Mouse (Mus musculus) ES-E14 (cell line): ENCODE measurements around the gene BC030867. TPM values are rescaled to one million over a fixed set of nuclear protein-coding genes. Genes with fewer than 3 reads are reported as not detected.
A peak's percentile ranks its signal among the peaks of the same experiment; 100 is the strongest.

Source experiments
- DNase-seq: peaks from one replicate; pipeline ENCODE4 v3.0.0-alpha.2; 2013; ENCODE audit warnings: low read depth, low spot score
- H3K27ac ChIP-seq: 2 replicates; pipeline ENCODE4 v1.5.1; 2012; ENCODE audit warnings: low read depth, mild to moderate bottlenecking, low read length, moderate library complexity, mixed read lengths; ENCODE audit not compliant: poor library complexity, insufficient read depth, severe bottlenecking
- H3K36me3 ChIP-seq: 2 replicates; pipeline ENCODE4 v1.6.1; 2012; ENCODE audit warnings: mild to moderate bottlenecking, low read length, moderate library complexity, mixed read lengths; ENCODE audit not compliant: control insufficient read depth, poor library complexity, insufficient read depth, severe bottlenecking
- H3K4me1 ChIP-seq, 2 experiments: fragments of 150-350 bp in 1 of 2; sonication (generic) in 1 of 2; 2 replicates each; pipeline ENCODE4 v1.6.1; 2012; ENCODE audit warnings: low read length in 2 of 2, mild to moderate bottlenecking in 1 of 2, mixed read lengths in 1 of 2; ENCODE audit not compliant: control insufficient read depth in 2 of 2, insufficient read depth in 2 of 2, poor library complexity in 1 of 2
- H3K4me3 ChIP-seq, 2 experiments: fragments of 150-350 bp in 1 of 2; sonication (generic) in 1 of 2; 2 replicates each; pipeline ENCODE4 v1.5.1; 2012; ENCODE audit warnings: low read length in 2 of 2, low read depth in 1 of 2, mild to moderate bottlenecking in 1 of 2, mixed read lengths in 1 of 2; ENCODE audit not compliant: insufficient read depth in 1 of 2, poor library complexity in 1 of 2, severe bottlenecking in 1 of 2
- H3K9ac ChIP-seq: 2 replicates; pipeline ENCODE4 v1.6.1; 2012; ENCODE audit warnings: low read depth, mild to moderate bottlenecking, low read length, mixed read lengths; ENCODE audit not compliant: poor library complexity, insufficient read depth, severe bottlenecking
- H3K9me3 ChIP-seq: fragments of 150-350 bp; sonication (generic); 2 replicates; pipeline ENCODE4 v1.6.1; 2012; ENCODE audit warnings: low read depth, mild to moderate bottlenecking, low read length; ENCODE audit not compliant: control insufficient read depth, insufficient read depth
- CHD2 ChIP-seq: IDR thresholded peaks from 2 replicates; pipeline ENCODE4 v1.6.1; 2014; ENCODE audit warnings: mild to moderate bottlenecking, low read depth, low read length, inconsistent platforms
- HCFC1 ChIP-seq: IDR thresholded peaks from 2 replicates; pipeline ENCODE4 v1.6.1; 2012; ENCODE audit warnings: low read length, inconsistent platforms, borderline replicate concordance; ENCODE audit not compliant: insufficient read depth
- MAFK ChIP-seq: IDR thresholded peaks from 2 replicates; pipeline ENCODE4 v1.6.1; 2014; ENCODE audit warnings: mild to moderate bottlenecking, low read depth, low read length, inconsistent platforms; ENCODE audit not compliant: insufficient read depth
- ZC3H11A ChIP-seq: IDR thresholded peaks from 2 replicates; pipeline ENCODE4 v1.6.1; 2012; ENCODE audit warnings: low read depth, mild to moderate bottlenecking, inconsistent platforms, low read length, borderline replicate concordance
- ZNF384 ChIP-seq: IDR thresholded peaks from 2 replicates; pipeline ENCODE4 v1.6.1; 2012; ENCODE audit warnings: low read depth, low read length, inconsistent platforms
- in situ Hi-C, 2 experiments: fragments of 600-800 bp; cut with MboI; formaldehyde crosslinking; loops; one replicate each; pipeline ENCODE4 v1.15.1; 2025; ENCODE audit warnings: low sequenced_read_pairs in 2 of 2, inconsistent platforms in 1 of 2; ENCODE audit not compliant: unreplicated experiment in 2 of 2
- total RNA-seq: library from RNA; depleted of rRNA; stranded (reverse); fragments of 300-350 nt; gene quantifications from 2 replicates; pipeline ENCODE4 v1.2.3, GENCODE M21; 2012

Gene BC030867
- total RNA-seq, 1 experiment: 17.3 TPM

DNA sequence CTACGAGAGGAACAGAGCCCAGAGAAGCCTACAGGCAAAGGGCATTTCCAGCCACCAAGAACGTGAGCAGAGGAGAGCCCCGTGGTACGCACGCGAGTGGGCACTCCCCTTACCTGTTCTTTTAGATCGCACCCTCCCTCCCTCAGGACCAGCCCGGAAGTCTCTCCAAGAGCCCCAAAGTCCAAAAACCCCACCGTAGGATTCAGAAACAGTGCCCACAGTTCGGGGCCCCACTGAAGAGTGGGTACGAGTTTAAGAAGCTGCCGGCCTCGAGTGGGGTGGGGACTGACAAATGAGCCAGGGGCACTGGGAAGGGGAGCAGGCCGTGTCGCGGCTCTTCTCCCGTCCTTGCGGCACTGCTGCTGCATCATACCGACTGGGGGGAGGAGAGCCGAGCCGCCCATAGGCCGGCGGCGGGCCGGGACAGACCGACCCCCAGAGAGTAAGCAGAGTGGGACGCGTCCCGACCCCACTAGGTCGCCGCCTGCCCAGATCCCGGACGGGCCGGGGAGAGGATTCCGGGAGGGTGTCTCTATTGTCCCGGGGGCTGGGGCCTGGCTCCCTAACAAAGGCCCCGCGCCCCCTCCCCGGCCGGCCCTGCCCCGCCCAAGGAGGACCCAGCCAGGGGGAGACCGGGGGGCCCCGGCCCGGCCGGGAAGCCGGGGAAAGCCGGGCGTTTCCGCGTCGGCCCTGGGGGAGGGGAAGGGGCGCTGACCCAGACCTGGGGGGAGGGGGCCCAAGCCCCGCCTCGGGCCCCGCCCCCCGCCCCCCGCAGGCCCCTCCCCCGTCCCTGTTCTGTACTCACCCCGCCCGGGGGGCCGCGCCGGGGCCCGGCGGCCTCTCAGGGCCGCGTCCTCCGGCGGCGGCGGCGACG lies 47.2 kb downstream of the BC030867 start:
- Histone ChIP-seq H3K27ac (peak overlapping the region; percentile 92), H3K36me3 (peaks cover 34% of the 10 kb centered on the region), H3K9ac (peak overlapping the region; percentile 92), H3K4me1 (peaks cover 8 to 13% of the 10 kb centered on the region in 2 experiments; a peak in 3 of 4 replicates), H3K4me3 (peak overlapping the region; percentile 83 to 94), H3K9me3 (no peaks in the 10 kb centered on the region)
- TF ChIP-seq HCFC1 (no peak), MAFK (no peak), ZNF384 (no peak), ZC3H11A (no peak), CHD2 (no peak)
- in situ Hi-C loops: no loop called here
- DNase-seq: no peak

DNA sequence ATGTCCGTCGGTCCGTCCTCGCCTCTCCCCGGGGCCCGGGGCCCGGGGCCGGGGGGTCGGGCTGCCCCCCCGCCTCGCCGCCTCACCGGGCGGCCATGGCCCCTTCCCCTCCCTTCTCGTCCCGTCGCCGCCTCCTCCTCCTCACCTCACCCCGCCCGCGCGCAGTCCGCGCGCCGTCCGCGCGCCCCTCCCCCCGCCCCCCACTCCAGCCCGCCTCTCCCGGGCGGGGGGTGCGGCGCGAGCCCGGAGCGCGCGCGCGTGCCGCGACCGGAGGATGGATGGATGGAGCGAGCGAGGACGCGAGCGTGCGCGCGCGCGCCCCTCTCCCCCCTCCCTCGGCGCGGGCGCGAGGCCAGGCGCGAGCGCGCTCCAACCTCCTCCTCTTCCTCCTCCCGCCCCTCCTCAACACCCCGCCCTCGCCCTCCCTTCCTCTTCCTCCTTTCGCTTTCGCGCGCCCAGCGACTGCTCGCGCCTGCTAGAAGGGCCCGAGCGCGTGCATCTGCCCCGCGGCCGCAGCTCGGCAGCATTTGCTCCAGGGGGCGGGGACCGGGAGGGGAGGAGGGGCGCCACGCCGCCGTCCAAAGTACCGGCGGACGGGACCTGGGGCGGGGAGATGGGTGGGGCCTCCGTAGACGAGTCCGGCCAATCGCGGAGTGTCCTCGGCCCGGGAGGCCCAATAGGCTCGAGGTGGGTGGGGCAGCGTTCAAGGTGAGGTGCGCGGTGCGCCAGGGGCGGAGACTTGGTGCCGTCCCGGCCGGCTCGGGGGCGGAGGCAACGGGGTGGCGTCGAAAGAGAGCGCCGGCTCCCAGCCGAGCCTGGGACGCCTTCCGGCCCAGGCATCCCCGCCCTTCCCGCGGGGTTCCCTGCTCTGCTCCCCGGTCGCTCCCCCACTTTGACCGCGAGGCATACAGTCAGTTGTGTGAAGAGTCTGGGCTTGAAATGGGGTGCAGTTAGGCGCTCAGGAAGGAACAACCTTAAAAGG lies 48.1 kb downstream of the BC030867 start, which contains the start of gene Atxn7l3:
Atxn7l3 (minus strand) TSS at position 141 of the 982 bp plus-strand sequence.
- Histone ChIP-seq H3K4me1 (peaks cover 8 to 13% of the 10 kb centered on the region in 2 experiments; a peak in 3 of 4 replicates), H3K4me3 (peak within 1 kb of the TSS; percentile 83 to 94), H3K27ac (peak within 1 kb of the TSS; percentile 93), H3K36me3 (peaks cover 25% of the 10 kb centered on the region), H3K9ac (peak within 1 kb of the TSS; percentile 92), H3K9me3 (no peaks in the 10 kb centered on the region)
- TF ChIP-seq ZNF384 (0 out of 2 replicates have a peak, but pooled peaks have one; percentile 4), HCFC1 (peak; percentile 58; the same call in 1 of the 2 replicates), CHD2 (no peak)
- in situ Hi-C loops: no loop called here
- DNase-seq: peak; percentile 98

DNA sequence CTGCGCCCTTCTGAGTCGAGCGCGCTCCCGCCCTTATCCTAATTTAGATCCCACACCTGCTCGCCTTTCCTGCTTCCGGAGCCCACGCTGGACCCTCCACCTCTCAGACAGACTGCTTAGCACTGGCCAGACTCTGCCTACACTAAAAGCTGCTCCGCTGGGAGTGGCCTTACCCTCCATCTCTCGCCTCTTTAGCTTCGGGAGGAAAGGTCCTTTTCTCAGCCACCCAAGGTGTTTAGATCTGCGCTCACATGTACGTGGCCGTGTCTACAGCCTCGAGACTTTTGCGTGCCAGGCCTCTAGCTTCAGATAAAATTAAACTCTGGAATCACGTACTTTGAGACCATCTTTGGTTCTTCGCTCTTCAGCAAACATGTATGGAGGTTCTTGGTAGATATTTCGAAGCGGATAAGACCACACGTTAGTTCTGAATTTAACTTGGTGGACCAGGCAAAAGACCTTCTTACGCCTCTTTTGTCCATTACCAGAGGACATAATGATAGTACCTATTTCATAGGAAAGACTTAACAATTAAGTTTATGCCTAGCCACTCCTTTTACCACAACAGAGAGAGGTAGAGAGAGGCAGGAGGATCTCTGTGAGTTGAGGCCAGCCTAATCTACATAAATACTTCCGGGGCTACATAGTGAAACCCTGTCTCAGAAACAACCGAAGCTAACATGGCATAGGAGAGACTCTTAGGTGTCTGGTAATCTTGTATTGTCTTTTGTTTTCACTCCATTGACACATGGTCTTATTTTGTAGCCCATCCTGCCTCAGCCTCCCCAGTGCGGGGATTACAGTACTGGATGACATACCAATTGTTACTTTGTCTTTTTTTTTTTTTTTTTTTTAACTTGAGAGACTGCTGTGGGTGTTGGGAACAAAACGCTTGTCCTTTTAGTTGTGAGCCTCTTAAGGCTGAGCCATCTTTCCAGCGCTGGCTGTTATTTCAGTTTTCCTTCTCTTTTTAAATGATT lies 49.2 kb downstream of the BC030867 start:
- Histone ChIP-seq H3K27ac (peak overlapping the region; percentile 93), H3K9ac (peak overlapping the region; percentile 87), H3K9me3 (no peaks in the 10 kb centered on the region), H3K36me3 (peaks cover 14% of the 10 kb centered on the region), H3K4me3 (peak overlapping the region; percentile 69 to 83), H3K4me1 (peaks cover 8 to 13% of the 10 kb centered on the region in 2 experiments; a peak in 3 of 4 replicates)
- DNase-seq: no peak
- no peak for TF ChIP-seq ZC3H11A
- TF ChIP-seq HCFC1: no peak
- no peak for TF ChIP-seq CHD2
- 0 out of 2 replicates have a peak, but pooled peaks have one; percentile 5 for TF ChIP-seq ZNF384
- no peak for TF ChIP-seq MAFK
- in situ Hi-C loops: no loop called here

DNA sequence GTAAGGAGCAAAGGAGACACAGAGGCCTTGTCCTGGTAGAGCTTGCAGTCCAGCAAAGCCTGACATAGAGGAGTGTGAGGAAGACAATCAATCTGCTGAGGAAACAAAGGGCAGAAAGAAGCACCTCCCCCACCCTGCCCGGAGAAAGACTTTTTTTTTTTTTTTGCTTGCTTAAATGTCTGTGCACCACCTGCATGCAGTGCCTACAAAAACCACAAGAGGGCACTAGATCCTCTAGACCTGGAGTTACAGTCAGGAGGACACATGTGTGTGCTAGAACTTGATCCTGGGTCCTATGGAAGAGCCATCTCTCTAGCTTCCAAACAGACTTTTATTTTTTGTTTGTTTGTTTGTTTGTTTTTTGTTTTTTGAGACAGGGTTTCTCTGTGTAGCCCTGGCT lies 51.2 kb downstream of the BC030867 start:
- Histone ChIP-seq H3K27ac (no peak overlapping the region), H3K9me3 (no peaks in the 10 kb centered on the region), H3K36me3 (peaks cover under 1% of the 10 kb centered on the region; the same call in 1 of the 2 replicates), H3K4me1 (peaks cover 4 to 8% of the 10 kb centered on the region in 2 experiments; a peak in 3 of 4 replicates), H3K4me3 (no peak overlapping the region), H3K9ac (no peak overlapping the region)
- TF ChIP-seq HCFC1 (no peak), ZNF384 (peak; percentile 99), ZC3H11A (0 out of 2 replicates have a peak, but pooled peaks have one; percentile 27), MAFK (0 out of 2 replicates have a peak, but pooled peaks have one; percentile 39), CHD2 (no peak)
- DNase-seq: peak; percentile 95
- in situ Hi-C loops: loop anchor here in 1 of 2 experiments (5.0 kb wide), 1 partner anchor 112 kb away; no protein-coding TSS in a partner anchor
